Mouse (Mus musculus): ENCODE results near the gene Casp8ap2. TPM values are rescaled to one million over a fixed set of nuclear protein-coding genes. Genes with fewer than 3 reads are reported as not detected.
A peak's percentile ranks its signal among the peaks of the same experiment; 100 is the strongest.

Gene Casp8ap2
- 51.4 and 55.9 TPM in 2 replicates for polyA plus RNA-seq (2016; fragmentation: Nextera tagmentation; extraction: Ambion mirVana)

DNA sequence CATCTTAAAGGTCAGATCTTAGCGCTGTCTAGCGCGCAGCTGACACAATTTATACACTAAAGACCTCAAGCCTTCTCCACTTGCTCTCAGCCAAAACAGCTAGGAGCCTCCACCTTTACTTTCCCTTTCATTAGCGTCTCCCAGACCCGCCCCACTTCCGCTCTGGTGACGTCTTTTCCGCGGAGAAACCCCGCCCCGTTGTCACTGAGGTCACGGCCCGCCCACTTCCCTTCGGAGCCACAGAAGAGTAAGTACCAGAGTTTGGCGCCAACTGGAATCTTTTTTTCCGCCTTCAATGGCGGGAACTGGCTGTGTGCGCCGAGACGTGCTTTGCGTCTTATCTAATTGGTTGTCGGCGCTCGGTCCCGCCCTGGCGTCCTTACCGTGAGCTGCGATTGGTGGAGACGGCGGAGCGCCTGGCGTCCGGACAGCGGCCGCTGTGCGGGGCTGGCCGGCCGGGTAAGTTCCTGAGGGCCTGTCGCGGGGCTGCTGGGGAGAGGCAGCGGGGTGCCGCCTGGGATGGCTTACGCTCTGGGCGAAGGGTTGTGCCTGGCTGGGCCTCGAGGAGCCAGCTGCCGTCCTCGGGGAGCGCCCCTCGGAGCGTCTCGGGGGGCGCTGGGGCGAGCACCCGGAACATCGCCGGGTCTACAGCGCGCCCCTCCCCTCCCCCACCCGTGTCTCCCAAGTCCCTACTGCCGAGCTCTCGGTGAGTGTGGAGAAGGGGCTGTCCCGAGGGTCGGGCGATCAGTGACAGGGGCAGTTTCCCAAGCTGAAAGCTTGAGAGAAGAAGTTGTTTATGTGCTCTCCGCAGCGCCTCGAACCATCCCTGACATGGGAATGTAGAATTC, at the start of gene Casp8ap2:
Gene Casp8ap2 (plus strand): TSS at position 418 of the 848 bp plus-strand sequence.
- ATAC-seq (ENCODE audit: low FRiP score): peak; percentile 100
- under 1% methylated on average over 66 of the region's 67 CpGs for WGBS
- Histone ChIP-seq H3K9ac (peak within 1 kb of the TSS; percentile 88), H3K9me3 (replicated peaks) (no peaks in the 10 kb centered on the region), H3K4me1 (peaks cover 15% of the 10 kb centered on the region), H3K4me3 (peak within 1 kb of the TSS; percentile 93), H3K4me2 (replicated peaks) (peak within 1 kb of the TSS; percentile 83), H3K27me3 (no peaks in the 10 kb centered on the region), H3K36me3 (no peaks in the 10 kb centered on the region), H3K27ac (peak within 1 kb of the TSS; percentile 83)

GRCm38 (mm10) chr4:32569054-32569453, 46.2 kb upstream of the Casp8ap2 start:
- 0 out of 2 replicates have a peak overlapping the region, but pooled peaks have one; percentile 62 for H3K27ac ChIP-seq
- ATAC-seq (ENCODE audit: low FRiP score): no peak
- no peaks in the 10 kb centered on the region for H3K27me3 ChIP-seq
- no peak overlapping the region for H3K9ac ChIP-seq
- WGBS: 88% methylated on average over 4 of the region's 4 CpGs
- peaks cover 18% of the 10 kb centered on the region for H3K36me3 ChIP-seq
- H3K4me2 ChIP-seq (replicated peaks): no peak overlapping the region
- 0 out of 2 replicates have a peak, but pooled peaks cover 4% of the 10 kb centered on the region for H3K9me3 ChIP-seq (replicated peaks)
- H3K4me1 ChIP-seq: peaks cover 21% of the 10 kb centered on the region
- no peak overlapping the region for H3K4me3 ChIP-seq

GRCm38 (mm10) chr4:32569995-32570938, 45.0 kb upstream of the Casp8ap2 start:
- H3K27ac ChIP-seq: peak overlapping the region; percentile 62
- peak; percentile 55; the same call in 1 of the 2 replicates for ATAC-seq (ENCODE audit: low FRiP score)
- H3K4me2 ChIP-seq (replicated peaks): no peak overlapping the region
- H3K9ac ChIP-seq: peak overlapping the region; percentile 27
- 42% methylated on average over 17 of the region's 17 CpGs for WGBS
- H3K4me1 ChIP-seq: peaks cover 21% of the 10 kb centered on the region
- no peaks in the 10 kb centered on the region for H3K27me3 ChIP-seq
- no peak overlapping the region for H3K4me3 ChIP-seq
- H3K36me3 ChIP-seq: peaks cover 9% of the 10 kb centered on the region
- H3K9me3 ChIP-seq (replicated peaks): 0 out of 2 replicates have a peak, but pooled peaks cover 4% of the 10 kb centered on the region

DNA sequence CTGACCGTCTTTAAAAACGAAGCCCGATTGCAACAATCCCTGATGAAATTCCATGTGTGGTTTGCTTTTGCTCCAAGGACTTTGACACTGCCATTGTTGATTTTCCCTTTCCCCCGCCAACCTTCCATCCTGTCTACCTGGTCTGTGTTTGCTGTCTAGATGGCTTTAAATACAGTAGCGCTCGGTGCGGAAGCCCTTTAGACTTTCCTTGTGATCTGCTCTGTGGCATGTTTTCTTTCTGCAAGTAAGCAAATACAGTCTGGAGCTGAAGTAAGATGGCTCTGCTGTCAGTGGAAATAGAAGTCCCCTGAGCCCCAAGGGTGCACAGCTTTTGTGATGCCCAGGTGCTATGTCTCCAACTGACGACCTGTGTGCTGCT, 44.3 kb upstream of the Casp8ap2 start:
- H3K27me3 ChIP-seq: no peaks in the 10 kb centered on the region
- peak overlapping the region; percentile 62 for H3K27ac ChIP-seq
- 0 out of 2 replicates have a peak, but pooled peaks cover 4% of the 10 kb centered on the region for H3K9me3 ChIP-seq (replicated peaks)
- no peak for ATAC-seq (ENCODE audit: low FRiP score)
- no peak overlapping the region for H3K4me3 ChIP-seq
- 71% methylated on average over 8 of the region's 8 CpGs for WGBS
- H3K4me2 ChIP-seq (replicated peaks): no peak overlapping the region
- peaks cover 21% of the 10 kb centered on the region for H3K4me1 ChIP-seq
- no peak overlapping the region for H3K9ac ChIP-seq
- peaks cover 8% of the 10 kb centered on the region for H3K36me3 ChIP-seq

GRCm38 (mm10) chr4:32571441-32571840, 43.8 kb upstream of the Casp8ap2 start:
- Histone ChIP-seq H3K27ac (no peak overlapping the region), H3K4me1 (peaks cover 21% of the 10 kb centered on the region), H3K9me3 (replicated peaks) (0 out of 2 replicates have a peak, but pooled peaks cover 1% of the 10 kb centered on the region), H3K27me3 (no peaks in the 10 kb centered on the region), H3K9ac (no peak overlapping the region), H3K36me3 (peaks cover 9% of the 10 kb centered on the region), H3K4me3 (no peak overlapping the region), H3K4me2 (replicated peaks) (no peak overlapping the region)
- WGBS: 68% methylated on average over 3 of the region's 3 CpGs
- ATAC-seq (ENCODE audit: low FRiP score): no peak

GRCm38 (mm10) chr4:32572118-32572517, 43.1 kb upstream of the Casp8ap2 start:
- H3K27me3 ChIP-seq: no peaks in the 10 kb centered on the region
- H3K27ac ChIP-seq: no peak overlapping the region
- no peaks in the 10 kb centered on the region for H3K9me3 ChIP-seq (replicated peaks)
- no peak overlapping the region for H3K4me3 ChIP-seq
- no peak overlapping the region for H3K9ac ChIP-seq
- peaks cover 13% of the 10 kb centered on the region for H3K36me3 ChIP-seq
- H3K4me2 ChIP-seq (replicated peaks): no peak overlapping the region
- H3K4me1 ChIP-seq: peaks cover 21% of the 10 kb centered on the region
- peak; percentile 55; the same call in 1 of the 2 replicates for ATAC-seq (ENCODE audit: low FRiP score)
- WGBS: 59% methylated on average over 1 of the region's 1 CpGs

GRCm38 (mm10) chr4:32573586-32573985, 41.7 kb upstream of the Casp8ap2 start:
- Histone ChIP-seq H3K9me3 (replicated peaks) (no peaks in the 10 kb centered on the region), H3K27me3 (no peaks in the 10 kb centered on the region), H3K4me3 (no peak overlapping the region), H3K36me3 (peaks cover 16% of the 10 kb centered on the region), H3K27ac (no peak overlapping the region), H3K4me2 (replicated peaks) (no peak overlapping the region), H3K4me1 (peaks cover 21% of the 10 kb centered on the region), H3K9ac (no peak overlapping the region)
- no peak for ATAC-seq (ENCODE audit: low FRiP score)
- WGBS: 91% methylated on average over 5 of the region's 5 CpGs

GRCm38 (mm10) chr4:32574604-32575003, 40.6 kb upstream of the Casp8ap2 start:
- Histone ChIP-seq H3K36me3 (peaks cover 19% of the 10 kb centered on the region), H3K9me3 (replicated peaks) (no peaks in the 10 kb centered on the region), H3K27ac (no peak overlapping the region), H3K9ac (no peak overlapping the region), H3K4me3 (no peak overlapping the region), H3K27me3 (no peaks in the 10 kb centered on the region), H3K4me1 (peaks cover 12% of the 10 kb centered on the region), H3K4me2 (replicated peaks) (no peak overlapping the region)
- ATAC-seq (ENCODE audit: low FRiP score): no peak
- WGBS: 96% methylated on average over 1 of the region's 1 CpGs

GRCm38 (mm10) chr4:32575165-32575564, 40.1 kb upstream of the Casp8ap2 start:
- H3K27ac ChIP-seq: no peak overlapping the region
- WGBS: 66% methylated on average over 9 of the region's 9 CpGs
- no peak for ATAC-seq (ENCODE audit: low FRiP score)
- H3K4me3 ChIP-seq: no peak overlapping the region
- H3K9me3 ChIP-seq (replicated peaks): no peaks in the 10 kb centered on the region
- no peaks in the 10 kb centered on the region for H3K27me3 ChIP-seq
- H3K4me2 ChIP-seq (replicated peaks): no peak overlapping the region
- no peak overlapping the region for H3K9ac ChIP-seq
- peaks cover 25% of the 10 kb centered on the region for H3K36me3 ChIP-seq
- peaks cover 7% of the 10 kb centered on the region for H3K4me1 ChIP-seq

- H3K9me3 ChIP-seq (replicated peaks): no peaks in the 10 kb centered on the region
- H3K36me3 ChIP-seq: peaks cover 28% of the 10 kb centered on the region
- no peak for ATAC-seq (ENCODE audit: low FRiP score)
- 0 out of 2 replicates have a peak, but pooled peaks cover 3% of the 10 kb centered on the region for H3K4me1 ChIP-seq
- 85% methylated on average over 8 of the region's 8 CpGs for WGBS
- no peaks in the 10 kb centered on the region for H3K27me3 ChIP-seq
- no peak overlapping the region for H3K27ac ChIP-seq
- H3K4me3 ChIP-seq: no peak overlapping the region
- no peak overlapping the region for H3K4me2 ChIP-seq (replicated peaks)
- H3K9ac ChIP-seq: no peak overlapping the region
These were observed 35.4 kb upstream of the Casp8ap2 start for GRCm38 (mm10) chr4:32579850-32580249.

DNA sequence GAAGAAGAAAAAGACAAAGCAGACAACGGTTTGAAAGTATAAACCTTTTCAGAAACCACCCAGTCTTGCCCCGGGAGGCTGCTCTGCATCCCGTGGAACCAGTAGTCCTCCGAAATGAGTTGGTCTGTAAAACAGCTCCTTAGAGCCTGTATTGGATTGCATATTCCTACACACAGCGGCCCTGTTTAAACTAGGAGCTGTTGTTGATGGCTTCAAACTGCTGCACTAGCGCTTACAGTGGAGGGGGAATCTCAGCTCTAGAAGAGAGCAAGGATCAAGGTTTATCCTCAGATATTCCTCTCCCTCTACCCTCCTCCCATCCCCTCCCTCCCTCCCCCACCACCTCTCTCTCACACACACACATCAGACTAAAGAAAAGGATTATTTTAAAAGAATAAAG, 31.1 kb upstream of the Casp8ap2 start:
- 0 out of 2 replicates have a peak, but pooled peaks cover 3% of the 10 kb centered on the region for H3K4me1 ChIP-seq
- no peak overlapping the region for H3K4me2 ChIP-seq (replicated peaks)
- no peak for ATAC-seq (ENCODE audit: low FRiP score)
- H3K4me3 ChIP-seq: no peak overlapping the region
- H3K9ac ChIP-seq: no peak overlapping the region
- no peaks in the 10 kb centered on the region for H3K27me3 ChIP-seq
- H3K36me3 ChIP-seq: peaks cover 13% of the 10 kb centered on the region
- H3K9me3 ChIP-seq (replicated peaks): no peaks in the 10 kb centered on the region
- 64% methylated on average over 6 of the region's 6 CpGs for WGBS
- H3K27ac ChIP-seq: no peak overlapping the region

DNA sequence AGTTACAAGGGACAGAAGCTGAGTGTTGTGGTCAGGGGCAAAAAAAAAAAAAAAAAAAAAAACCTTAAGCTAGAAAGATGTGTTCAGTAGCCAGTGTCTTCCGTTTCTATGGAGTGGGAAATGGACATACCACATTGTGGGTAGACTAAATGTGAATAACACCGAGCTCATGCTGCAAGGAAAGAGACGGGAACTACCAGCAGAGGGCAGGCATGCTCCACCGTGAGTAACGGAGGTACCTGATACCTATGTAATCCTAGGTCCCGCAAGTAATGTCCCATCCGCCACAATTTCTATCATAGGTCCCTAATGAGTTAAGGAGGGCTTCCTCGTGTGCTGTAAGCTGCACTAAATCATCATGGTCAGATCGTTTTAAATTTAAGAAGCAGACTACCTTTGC, 28.7 kb upstream of the Casp8ap2 start:
- Histone ChIP-seq H3K36me3 (no peaks in the 10 kb centered on the region), H3K4me2 (replicated peaks) (no peak overlapping the region), H3K27ac (no peak overlapping the region), H3K4me1 (0 out of 2 replicates have a peak, but pooled peaks cover 3% of the 10 kb centered on the region), H3K4me3 (no peak overlapping the region), H3K9me3 (replicated peaks) (no peaks in the 10 kb centered on the region), H3K27me3 (no peaks in the 10 kb centered on the region), H3K9ac (no peak overlapping the region)
- WGBS: 15% methylated on average over 9 of the region's 9 CpGs
- ATAC-seq (ENCODE audit: low FRiP score): no peak
